Mouse (Mus musculus): Measurements from ENCODE around the gene Vmn2r25. TPM values are rescaled to one million over a fixed set of nuclear protein-coding genes. Genes with fewer than 3 reads are reported as not detected.

The Vmn2r25 gene
- not detected for polyA plus RNA-seq (2014; fragmentation: Illumina TruSeq; extraction: RNeasy Lipid Tissue Mini Kit (QIAGEN cat#74804); ENCODE audit: low read depth, low replicate concordance)

DNA sequence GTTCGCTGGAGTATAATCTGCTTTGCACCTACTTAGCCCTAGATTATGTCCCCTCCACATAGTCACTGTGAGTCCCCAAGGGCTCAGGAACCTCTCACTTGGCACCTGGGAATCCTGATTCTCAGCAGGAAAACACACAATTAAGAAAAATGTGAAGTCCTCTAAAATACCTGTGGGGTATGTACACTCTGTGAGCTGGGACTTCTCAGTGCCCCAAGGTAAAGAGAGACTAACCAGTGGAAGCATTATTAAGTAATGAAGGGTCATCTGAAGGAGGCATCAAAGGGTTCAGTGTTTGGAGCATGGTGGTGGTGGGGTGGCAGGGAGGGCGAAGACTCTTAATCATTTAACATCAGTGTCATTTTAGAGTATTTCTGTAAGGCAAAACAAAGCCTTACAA, at the start of gene Vmn2r25:
Gene Vmn2r25, minus strand, starts transcription at position 101 of the 400 bp plus-strand sequence.

DNA sequence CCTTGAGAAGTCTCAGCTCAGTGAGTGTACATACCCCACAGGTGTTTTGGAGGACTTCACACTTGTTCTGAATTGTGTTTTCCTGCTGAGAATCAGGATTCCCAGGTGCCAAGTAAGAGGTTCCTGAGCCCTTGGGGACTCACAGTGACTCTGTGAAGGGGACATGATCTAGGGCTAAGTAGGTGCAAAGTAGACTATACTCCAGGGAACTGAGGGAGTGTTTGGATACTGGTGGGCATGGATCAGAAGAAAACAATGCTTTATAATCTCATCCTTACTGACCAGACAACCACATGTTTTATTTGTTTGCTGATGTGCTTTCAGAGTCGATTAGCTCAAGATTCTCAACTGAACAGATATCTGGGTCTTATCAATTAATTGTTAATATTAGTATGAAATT, 74.7 kb downstream of the Vmn2r25 start, which contains the start of gene Vmn2r24:
Gene Vmn2r24, plus strand, starts transcription at position 301 of the 400 bp plus-strand sequence.

Other genes with a start within 250 kb of the Vmn2r25 start
- not detected for gene Vmn2r22, start 202.7 kb downstream of the Vmn2r25 start, polyA plus RNA-seq (2014; fragmentation: Illumina TruSeq; extraction: RNeasy Lipid Tissue Mini Kit (QIAGEN cat#74804); ENCODE audit: low read depth, low replicate concordance)
- not detected for gene Vmn2r23, start 150.8 kb downstream of the Vmn2r25 start, polyA plus RNA-seq (2014; fragmentation: Illumina TruSeq; extraction: RNeasy Lipid Tissue Mini Kit (QIAGEN cat#74804); ENCODE audit: low read depth, low replicate concordance)
- gene Vmn2r24, start 74.6 kb downstream of the Vmn2r25 start, polyA plus RNA-seq (2014; fragmentation: Illumina TruSeq; extraction: RNeasy Lipid Tissue Mini Kit (QIAGEN cat#74804); ENCODE audit: low read depth, low replicate concordance): not detected
- gene Vmn2r26, start 171.1 kb upstream of the Vmn2r25 start, polyA plus RNA-seq (2014; fragmentation: Illumina TruSeq; extraction: RNeasy Lipid Tissue Mini Kit (QIAGEN cat#74804); ENCODE audit: low read depth, low replicate concordance): not detected

Data from adipose tissue, adult 10 weeks (tissue).